Mouse (Mus musculus) heart, embryonic 16.5 days (tissue): ENCODE measurements around the gene Enpp7. TPM values are rescaled to one million over a fixed set of nuclear protein-coding genes. Genes with fewer than 3 reads are reported as not detected.

Source experiments
- ATAC-seq: fragments of 200-750 bp; cut with Nextera tagmentation; replicated peaks from 2 replicates; pipeline ENCODE4 v1.8.0; 2017; ENCODE audit warnings: moderate number of reproducible peaks; ENCODE audit not compliant: insufficient read depth, low FRiP score; ENCODE audit errors: extremely low read depth
- H3K27ac ChIP-seq: fragments of 300-500 bp; sonication (generic); 2 replicates; pipeline ENCODE4 v1.5.1; 2014; ENCODE audit warnings: mild to moderate bottlenecking, low read length, control low read depth, moderate library complexity
- H3K27me3 ChIP-seq: fragments of 300-500 bp; sonication (generic); 2 replicates; pipeline ENCODE4 v1.6.1; 2014; ENCODE audit warnings: low read length, mixed read lengths; ENCODE audit not compliant: control insufficient read depth, insufficient read depth
- H3K36me3 ChIP-seq: fragments of 300-500 bp; sonication (generic); 2 replicates; pipeline ENCODE4 v1.6.1; 2014; ENCODE audit not compliant: control insufficient read depth, insufficient read depth
- H3K4me1 ChIP-seq: fragments of 300-500 bp; sonication (generic); 2 replicates; pipeline ENCODE4 v1.6.1; 2014; ENCODE audit warnings: low read length, mixed read lengths; ENCODE audit not compliant: control insufficient read depth, insufficient read depth
- H3K4me2 ChIP-seq: fragments of 300-500 bp; sonication (generic); 2 replicates; pipeline ENCODE4 v1.6.1; 2014; ENCODE audit warnings: low read depth, mild to moderate bottlenecking, control low read depth, low read length
- H3K4me3 ChIP-seq: fragments of 300-500 bp; sonication (generic); 2 replicates; pipeline ENCODE4 v1.5.1; 2014; ENCODE audit warnings: mild to moderate bottlenecking, control low read depth, low read length
- H3K9ac ChIP-seq: fragments of 300-500 bp; sonication (generic); 2 replicates; pipeline ENCODE4 v1.6.1; 2014; ENCODE audit warnings: low read length, control low read depth
- H3K9me3 ChIP-seq: fragments of 300-500 bp; sonication (generic); replicated peaks from 2 replicates; pipeline ENCODE4 v1.6.1; 2016; ENCODE audit warnings: low read length; ENCODE audit not compliant: control insufficient read depth
- WGBS: fragments of 180-500 bp; shearing (Covaris S2); extraction: QIAGEN DNeasy Blood & Tissue Kit; methylation state at CpG from one replicate; pipeline ENCODE4 v1.1.7; 2014; 5-methylcytosine and 5-hydroxymethylcytosine counted together
- polyA plus RNA-seq: library from polyadenylated mRNA; unstranded; fragments of >200 nt; fragmentation: Nextera tagmentation; extraction: Ambion mirVana; gene quantifications from 2 replicates; pipeline ENCODE4 v1.2.1, GENCODE M21; 2015

Enpp7 gene
- polyA plus RNA-seq, 1 experiment from 2014 or later, result 0.12 TPM

GRCm38 (mm10) chr11:119022068-119022894, 34.3 kb downstream of the Enpp7 start:
- peak overlapping the region; percentile 80 for H3K9ac ChIP-seq
- peaks cover 17% of the 10 kb centered on the region for H3K27me3 ChIP-seq
- peaks cover 31% of the 10 kb centered on the region for H3K4me1 ChIP-seq
- 0 out of 2 replicates have a peak overlapping the region, but pooled peaks have one; percentile 40 for H3K27ac ChIP-seq
- peak overlapping the region; percentile 92 for H3K4me3 ChIP-seq
- no peak for ATAC-seq
- H3K4me2 ChIP-seq, result peak overlapping the region; percentile 88
- H3K9me3 ChIP-seq, result no peaks in the 10 kb centered on the region
- WGBS, result 5% methylated on average over 42 of the region's 42 CpGs
- H3K36me3 ChIP-seq, result 0 out of 2 replicates have a peak, but pooled peaks cover 6% of the 10 kb centered on the region

- WGBS, result under 1% methylated on average over 96 of the region's 99 CpGs
- no peaks in the 10 kb centered on the region for H3K9me3 ChIP-seq
Observed at GRCm38 (mm10) chr11:119022895-119023615, 35.1 kb downstream of the Enpp7 start, which contains the start of gene Cbx2. Gene Cbx2, plus strand, starts transcription at chr11:119022962.

GRCm38 (mm10) chr11:119023616-119023980, 35.6 kb downstream of the Enpp7 start:
- H3K4me1 ChIP-seq, result peaks cover 31% of the 10 kb centered on the region
- H3K36me3 ChIP-seq, result peaks cover 18% of the 10 kb centered on the region
- H3K9ac ChIP-seq, result peak overlapping the region; percentile 80
- peak overlapping the region; percentile 79 for H3K27ac ChIP-seq
- peak overlapping the region; percentile 92 for H3K4me3 ChIP-seq
- peaks cover 17% of the 10 kb centered on the region for H3K27me3 ChIP-seq
- peak overlapping the region; percentile 88 for H3K4me2 ChIP-seq
- ATAC-seq, result no peak; the same call in 1 of the 2 replicates
- WGBS, result under 1% methylated on average over 15 of the region's 15 CpGs
- H3K9me3 ChIP-seq, result no peaks in the 10 kb centered on the region

More at GRCm38 (mm10) chr11:119022895-119023615, 35.1 kb downstream of the Enpp7 start, which contains the start of gene Cbx2:
- Histone ChIP-seq H3K27ac (peak within 1 kb of the TSS; percentile 79), H3K27me3 (peaks cover 17% of the 10 kb centered on the region), H3K4me1 (peaks cover 31% of the 10 kb centered on the region), H3K9ac (peak within 1 kb of the TSS; percentile 80), H3K36me3 (peaks cover 12% of the 10 kb centered on the region), H3K4me2 (peak within 1 kb of the TSS; percentile 88), H3K4me3 (peak within 1 kb of the TSS; percentile 92)
- peak; percentile 89 for ATAC-seq

DNA sequence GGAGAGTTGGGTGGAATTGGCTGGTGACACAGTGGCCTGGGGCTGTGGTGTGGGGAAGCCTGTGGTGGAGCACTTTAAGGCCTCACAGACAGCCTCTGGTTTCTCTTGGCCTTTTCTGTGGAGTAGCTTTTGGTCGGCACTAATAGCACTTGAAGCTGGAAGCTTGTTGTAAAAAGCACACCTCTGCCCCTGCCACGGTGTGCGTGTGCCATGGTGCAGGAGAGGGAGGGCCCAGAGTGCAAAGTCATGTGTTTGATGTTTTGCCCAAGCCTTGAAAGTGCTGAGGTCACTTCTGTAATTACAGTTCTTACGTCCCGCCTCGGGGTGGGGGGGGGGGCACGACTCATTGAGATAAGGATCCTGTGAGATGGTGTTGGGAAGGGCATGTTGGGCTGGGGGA, 36.3 kb downstream of the Enpp7 start:
- peak overlapping the region; percentile 80 for H3K9ac ChIP-seq
- no peaks in the 10 kb centered on the region for H3K9me3 ChIP-seq
- peaks cover 31% of the 10 kb centered on the region for H3K4me1 ChIP-seq
- H3K36me3 ChIP-seq, result peaks cover 23% of the 10 kb centered on the region
- no peak for ATAC-seq
- peak overlapping the region; percentile 36; the same call in 1 of the 2 replicates for H3K27ac ChIP-seq
- H3K27me3 ChIP-seq, result peaks cover 17% of the 10 kb centered on the region
- 16% methylated on average over 7 of the region's 7 CpGs for WGBS
- H3K4me2 ChIP-seq, result peak overlapping the region; percentile 88
- peak overlapping the region; percentile 92 for H3K4me3 ChIP-seq

DNA sequence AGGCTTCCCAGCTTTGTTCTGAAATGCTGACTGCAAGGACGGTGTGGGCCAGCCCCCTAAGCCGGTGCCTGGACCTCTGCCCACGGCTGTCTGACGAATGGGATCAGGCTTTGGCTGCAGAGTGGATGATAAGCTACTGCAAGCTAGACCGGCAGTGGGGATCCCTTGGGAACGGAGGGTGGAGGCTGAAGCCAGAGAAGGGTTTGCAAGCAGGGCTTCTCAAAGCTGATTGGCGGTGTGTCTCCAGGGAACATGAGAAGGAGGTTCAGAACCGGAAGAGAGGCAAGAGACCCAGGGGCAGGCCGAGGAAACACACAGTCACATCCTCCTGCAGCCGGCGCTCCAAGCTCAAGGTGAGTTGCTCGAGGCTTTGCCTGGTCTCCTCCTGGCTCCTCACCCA, 38.2 kb downstream of the Enpp7 start:
- WGBS, result 32% methylated on average over 12 of the region's 12 CpGs
- Histone ChIP-seq H3K4me2 (peak overlapping the region; percentile 8; the same call in 1 of the 2 replicates), H3K4me1 (peaks cover 31% of the 10 kb centered on the region), H3K27ac (no peak overlapping the region), H3K9ac (no peak overlapping the region), H3K4me3 (no peak overlapping the region), H3K27me3 (peaks cover 4% of the 10 kb centered on the region), H3K9me3 (no peaks in the 10 kb centered on the region), H3K36me3 (peaks cover 26% of the 10 kb centered on the region)
- peak; percentile 7; the same call in 1 of the 2 replicates for ATAC-seq

- Histone ChIP-seq H3K9ac (no peak overlapping the region), H3K27ac (no peak overlapping the region), H3K4me2 (peak overlapping the region; percentile 65), H3K9me3 (no peaks in the 10 kb centered on the region), H3K36me3 (peaks cover 9% of the 10 kb centered on the region), H3K4me1 (peaks cover 21% of the 10 kb centered on the region), H3K27me3 (peaks cover 40% of the 10 kb centered on the region), H3K4me3 (peak overlapping the region; percentile 41)
- 3% methylated on average over 26 of the region's 26 CpGs for WGBS
- ATAC-seq, result peak; percentile 51
Observed at GRCm38 (mm10) chr11:119033874-119034558, 46.0 kb downstream of the Enpp7 start.

- H3K36me3 ChIP-seq, result peaks cover 7% of the 10 kb centered on the region
- 3% methylated on average over 19 of the region's 19 CpGs for WGBS
- no peak overlapping the region for H3K27ac ChIP-seq
- H3K9ac ChIP-seq, result no peak overlapping the region
- ATAC-seq, result no peak
- H3K9me3 ChIP-seq, result no peaks in the 10 kb centered on the region
- peaks cover 40% of the 10 kb centered on the region for H3K27me3 ChIP-seq
- H3K4me3 ChIP-seq, result peak overlapping the region; percentile 41
- H3K4me2 ChIP-seq, result peak overlapping the region; percentile 65
- peaks cover 22% of the 10 kb centered on the region for H3K4me1 ChIP-seq
Observed at GRCm38 (mm10) chr11:119034635-119035034, 46.6 kb downstream of the Enpp7 start.

GRCm38 (mm10) chr11:119035094-119035685, 47.2 kb downstream of the Enpp7 start:
- Histone ChIP-seq H3K27me3 (peaks cover 40% of the 10 kb centered on the region), H3K27ac (no peak overlapping the region), H3K36me3 (peaks cover 7% of the 10 kb centered on the region), H3K4me3 (no peak overlapping the region), H3K4me1 (peaks cover 27% of the 10 kb centered on the region), H3K4me2 (no peak overlapping the region), H3K9me3 (no peaks in the 10 kb centered on the region), H3K9ac (no peak overlapping the region)
- no peak for ATAC-seq
- 5% methylated on average over 21 of the region's 21 CpGs for WGBS
